Mouse (Mus musculus): Measurements from ENCODE around the gene Gm4787. TPM values are rescaled to one million over a fixed set of nuclear protein-coding genes. Genes with fewer than 3 reads are reported as not detected.
"Not testable (repeated sequence)": the region's sequence is repeated elsewhere in the genome, so short reads cannot be mapped to it uniquely, and the experiment has no call there.

The Gm4787 gene
- 0.97 TPM in 1 of 3 replicates, not detected in the others for total RNA-seq (2017)

GRCm38 (mm10) chr12:81379364-81379763 is at the start of gene Gm4787:
Gm4787 (minus strand) TSS chr12:81379464.
- ATAC-seq (replicated peaks; ENCODE audit: insufficient number of reproducible peaks, low FRiP score, low TSS enrichment, poor library complexity, severe bottlenecking): not testable (repeated sequence)

- no peak for ATAC-seq (replicated peaks; ENCODE audit: insufficient number of reproducible peaks, low FRiP score, low TSS enrichment, poor library complexity, severe bottlenecking)
Measured at GRCm38 (mm10) chr12:81421846-81422245, 42.6 kb upstream of the Gm4787 start, which contains the start of gene Adam4. Adam4 (minus strand) TSS chr12:81421946.

- no peak for ATAC-seq (replicated peaks; ENCODE audit: insufficient number of reproducible peaks, low FRiP score, low TSS enrichment, poor library complexity, severe bottlenecking)
Measured at GRCm38 (mm10) chr12:81413211-81413610, 33.9 kb upstream of the Gm4787 start.

- no peak for ATAC-seq (replicated peaks; ENCODE audit: insufficient number of reproducible peaks, low FRiP score, low TSS enrichment, poor library complexity, severe bottlenecking)
Measured at GRCm38 (mm10) chr12:81408966-81409365, 29.7 kb upstream of the Gm4787 start.

GRCm38 (mm10) chr12:81402187-81402586 is 22.9 kb upstream of the Gm4787 start:
- ATAC-seq (replicated peaks; ENCODE audit: insufficient number of reproducible peaks, low FRiP score, low TSS enrichment, poor library complexity, severe bottlenecking): no peak

- no peak for ATAC-seq (replicated peaks; ENCODE audit: insufficient number of reproducible peaks, low FRiP score, low TSS enrichment, poor library complexity, severe bottlenecking)
Measured at GRCm38 (mm10) chr12:81333841-81334240, 45.4 kb downstream of the Gm4787 start.

- no peak for ATAC-seq (replicated peaks; ENCODE audit: insufficient number of reproducible peaks, low FRiP score, low TSS enrichment, poor library complexity, severe bottlenecking)
Measured at GRCm38 (mm10) chr12:81332875-81333421, 46.3 kb downstream of the Gm4787 start, which contains the start of gene Slc8a3. Slc8a3 (minus strand) TSS chr12:81333180.

GRCm38 (mm10) chr12:81331937-81332874 is 47.1 kb downstream of the Gm4787 start:
- ATAC-seq (replicated peaks; ENCODE audit: insufficient number of reproducible peaks, low FRiP score, low TSS enrichment, poor library complexity, severe bottlenecking): no peak

- no peak for ATAC-seq (replicated peaks; ENCODE audit: insufficient number of reproducible peaks, low FRiP score, low TSS enrichment, poor library complexity, severe bottlenecking)
Measured at GRCm38 (mm10) chr12:81331046-81331638, 48.1 kb downstream of the Gm4787 start.

Other genes with a start within 250 kb of the Gm4787 start
- gene Slc8a3, start 46.3 kb downstream of the Gm4787 start, total RNA-seq (2017): not detected in 3 replicates
- 1.1 to 3.3 TPM in 2 of 3 replicates, not detected in the other for gene Adam4, start 42.5 kb upstream of the Gm4787 start, total RNA-seq (2017)
- gene Cox16, start 105.7 kb upstream of the Gm4787 start, total RNA-seq (2017): 113 to 151 TPM (median 115 TPM) in 3 replicates
- 3.4 to 61.0 TPM (median 34.3 TPM) in 3 replicates for gene Gm20498, start 153.4 kb upstream of the Gm4787 start, total RNA-seq (2017)
- 42.6 to 62.2 TPM (median 46.7 TPM) in 3 replicates for gene Synj2bp, start 153.4 kb upstream of the Gm4787 start, total RNA-seq (2017)
- gene Adam21, start 189.0 kb upstream of the Gm4787 start, total RNA-seq (2017): 0.85 TPM in 1 of 3 replicates, not detected in the others
- gene Med6, start 215.5 kb upstream of the Gm4787 start, total RNA-seq (2017): 71.1 to 93.2 TPM (median 77.1 TPM) in 3 replicates

All from monocyte, adult 5-6 weeks (primary cell).